Mouse (Mus musculus) myocyte (in vitro differentiated cells): ENCODE measurements at regions not wholly inside any gene's neighbourhood (a gene's known extent, or its start where the extent isn't known, plus 50 kb on each side); places are given as distances from the start of the nearest gene placed in this dataset.

Experiments
- CEBPB ChIP-seq: IDR thresholded peaks from 2 replicates; pipeline ENCODE4 v1.6.1; 2011; ENCODE audit warnings: mild to moderate bottlenecking, moderate library complexity; ENCODE audit not compliant: poor library complexity, insufficient read depth, severe bottlenecking
- E2F4 ChIP-seq: IDR thresholded peaks from one replicate; pipeline ENCODE4 v1.6.1; 2011; ENCODE audit warnings: mild to moderate bottlenecking, control low read depth, moderate library complexity; ENCODE audit not compliant: insufficient read depth
- MAX ChIP-seq: IDR thresholded peaks from one replicate; pipeline ENCODE4 v1.6.1; 2011; ENCODE audit warnings: low read depth, mild to moderate bottlenecking, control low read depth
- MYOG ChIP-seq, 3 experiments: IDR thresholded peaks; one replicate each; pipeline ENCODE4 v1.6.1; 2011; ENCODE audit warnings: control low read depth in 2 of 3, low read depth in 2 of 3, mild to moderate bottlenecking in 2 of 3; ENCODE audit not compliant: insufficient read length in 2 of 3, control insufficient read depth in 1 of 3, insufficient read depth in 1 of 3
- POLR2A ChIP-seq: IDR thresholded peaks from one replicate; pipeline ENCODE4 v1.6.1; 2011; ENCODE audit warnings: low read depth, mild to moderate bottlenecking, control low read depth, moderate library complexity; ENCODE audit not compliant: insufficient read length
- POLR2AphosphoS2 ChIP-seq: IDR thresholded peaks from one replicate; pipeline ENCODE4 v1.6.1; 2011; ENCODE audit warnings: low read depth, control low read depth; ENCODE audit not compliant: insufficient read length
- TCF12 ChIP-seq: IDR thresholded peaks from one replicate; pipeline ENCODE4 v1.6.1; 2011; ENCODE audit warnings: mild to moderate bottlenecking, control low read depth; ENCODE audit not compliant: poor library complexity, insufficient read depth, severe bottlenecking
- USF1 ChIP-seq: IDR thresholded peaks from one replicate; pipeline ENCODE4 v1.6.1; 2011; ENCODE audit warnings: low read depth, mild to moderate bottlenecking, control low read depth, moderate library complexity

- TF ChIP-seq MYOG (IDR thresholded peaks at IDR 0.05; ENCODE audit: control insufficient read depth in 1 of 3, insufficient read depth in 1 of 3, insufficient read length in 2 of 3, low read depth in 2 of 3), result no peak
- TF ChIP-seq POLR2AphosphoS2, result no peak
- TF ChIP-seq TCF12, result no peak
- TF ChIP-seq POLR2A, result no peak
- no peak for TF ChIP-seq MAX
- TF ChIP-seq CEBPB, result no peak
- no peak for TF ChIP-seq USF1
- TF ChIP-seq E2F4, result no peak
These were observed 622.4 kb downstream of the Rnf144a start for GRCm38 (mm10) chr12:25792571-25793075.
